Mouse (Mus musculus): ENCODE measurements around the gene Zfp831. TPM values are rescaled to one million over a fixed set of nuclear protein-coding genes. Genes with fewer than 3 reads are reported as not detected.

The Zfp831 gene
- total RNA-seq, 1 experiment from 2014 or later = 0.19 TPM

DNA sequence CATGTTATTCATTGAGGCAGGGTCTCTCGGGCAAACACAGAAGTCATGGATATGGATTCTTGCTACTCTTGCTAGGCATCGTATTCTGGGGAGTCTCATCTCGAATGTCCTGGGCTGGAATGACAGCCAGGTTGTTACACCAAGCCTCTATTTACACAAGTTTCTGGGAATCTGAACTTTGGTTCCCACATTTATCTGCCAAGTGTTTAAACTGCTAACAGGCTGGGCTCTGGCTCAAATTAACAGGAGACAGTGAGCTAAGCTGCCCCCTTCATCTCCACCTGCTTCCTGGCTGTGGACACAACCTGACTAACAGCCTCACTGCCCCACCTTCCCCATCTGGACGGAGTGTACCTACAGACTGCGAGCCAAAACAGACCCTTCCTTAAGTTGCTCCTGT lies 88.6 kb downstream of the Zfp831 start:
- DNase-seq = no peak

DNA sequence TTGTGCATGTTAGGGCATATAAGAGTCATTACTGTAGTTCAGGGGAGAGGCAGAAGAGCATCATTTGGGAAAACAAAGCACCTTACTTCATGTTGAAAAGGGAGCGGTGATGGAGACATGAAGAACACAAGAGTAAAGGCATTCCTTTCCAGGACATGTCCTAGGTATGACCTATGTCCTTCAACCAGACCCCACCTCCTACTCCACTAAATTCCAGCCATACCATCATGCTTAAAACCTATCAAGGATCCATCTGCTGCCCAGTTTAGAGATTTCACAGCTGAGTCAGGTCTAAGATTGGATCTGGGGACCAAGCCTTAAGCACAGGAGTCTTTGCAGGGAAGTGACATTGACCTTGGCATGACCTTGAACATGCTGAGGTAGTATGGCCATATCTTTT lies 91.9 kb downstream of the Zfp831 start:
- DNase-seq = no peak

DNA sequence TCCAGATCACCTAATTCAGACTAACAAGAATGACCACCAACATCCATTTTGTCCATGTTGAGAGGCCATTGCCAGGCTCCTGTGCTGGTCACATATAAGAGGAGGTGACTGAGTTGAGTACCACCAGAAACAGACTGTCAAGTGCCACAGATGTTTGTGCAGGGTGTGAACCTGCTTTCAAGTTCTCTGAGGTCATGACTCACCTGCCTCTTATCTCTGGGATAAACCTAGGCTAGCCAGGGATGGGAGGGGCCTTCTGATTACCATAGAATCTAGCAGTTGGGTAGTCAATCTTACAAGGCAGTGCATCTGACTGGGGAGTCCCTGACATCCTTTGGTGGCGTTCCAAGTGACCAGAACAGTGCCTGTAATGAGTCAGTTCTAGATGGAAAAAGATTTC lies 103.8 kb downstream of the Zfp831 start:
- no peak for DNase-seq

DNA sequence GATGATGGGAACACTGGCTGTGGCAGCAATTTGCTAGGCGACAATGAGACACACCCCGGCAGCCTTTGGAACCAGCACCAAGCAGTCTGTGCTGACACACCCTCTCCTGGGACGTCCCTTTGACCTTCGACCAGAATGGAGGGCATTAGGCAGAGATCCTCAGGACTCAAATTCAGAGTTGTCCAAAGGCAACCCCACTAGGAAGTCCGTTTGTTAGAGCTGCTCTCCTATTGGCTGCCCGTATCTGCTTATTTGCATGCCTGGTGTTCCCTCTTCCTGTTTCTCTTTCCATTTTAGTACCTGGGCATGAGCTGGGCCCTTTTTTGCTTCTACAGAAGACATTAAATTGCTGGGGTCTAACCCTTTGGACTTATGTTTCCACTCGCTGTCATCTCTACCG lies 105.0 kb downstream of the Zfp831 start:
- no peak for DNase-seq

DNA sequence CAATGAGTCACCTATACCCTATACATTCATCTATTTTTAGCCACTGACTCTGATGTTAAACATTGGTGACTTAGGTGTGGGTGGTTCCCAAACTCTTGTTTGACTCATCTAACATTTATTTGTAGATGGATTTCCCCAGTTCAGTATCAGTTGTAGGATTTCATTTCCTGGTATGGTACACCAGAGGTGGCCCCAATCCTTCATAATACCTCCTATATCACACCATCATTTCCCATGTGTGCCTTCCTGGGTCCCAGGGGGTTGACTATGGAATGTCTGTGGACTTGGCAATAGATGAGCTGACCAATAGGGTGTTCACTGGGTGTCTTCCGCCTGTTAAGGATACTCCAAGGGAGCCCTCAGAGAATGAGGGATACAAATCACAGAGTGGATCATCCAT lies 109.9 kb downstream of the Zfp831 start:
- DNase-seq = no peak

DNA sequence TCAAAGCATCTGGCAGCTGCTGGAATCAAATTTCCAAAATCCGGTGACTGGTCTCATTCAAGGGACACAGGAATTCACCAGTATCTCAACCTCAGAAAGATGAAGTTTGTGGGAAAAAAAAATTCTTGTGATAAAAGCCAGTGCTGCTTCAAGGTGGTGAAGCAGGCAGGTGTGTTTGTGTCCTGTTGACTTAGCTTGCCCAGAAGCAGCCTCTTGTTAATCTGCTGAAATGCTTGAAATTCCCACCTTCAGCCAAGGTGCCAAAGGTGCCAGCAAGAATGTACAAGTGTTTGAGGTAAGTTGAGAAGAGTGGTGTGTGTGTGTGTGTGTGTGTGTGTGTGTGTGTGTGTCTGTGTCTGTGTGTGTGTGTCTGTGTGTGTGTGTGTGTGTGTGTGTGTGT lies 110.9 kb downstream of the Zfp831 start:
- no peak for DNase-seq

DNA sequence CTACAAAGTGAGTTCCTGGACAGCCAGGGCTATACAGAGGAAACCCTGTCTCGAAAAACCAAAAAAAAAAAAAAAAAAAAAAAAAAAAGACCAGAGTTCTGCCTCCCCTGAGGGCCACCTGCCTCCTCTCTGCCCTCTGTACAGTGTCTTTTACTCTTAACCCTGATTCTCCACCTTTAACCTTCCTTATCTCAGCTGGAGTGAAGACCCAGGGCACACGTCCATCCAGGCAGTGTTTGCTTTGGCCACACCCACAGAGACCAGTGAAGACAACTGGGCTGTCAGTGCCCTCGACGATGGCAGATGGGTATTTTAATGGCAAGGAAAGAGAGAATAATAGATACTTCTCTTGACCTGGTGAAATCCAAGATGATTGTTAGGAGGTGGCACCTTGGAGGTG lies 115.9 kb downstream of the Zfp831 start:
- no peak for DNase-seq

Other genes starting within 250 kb of the Zfp831 start
- gene Nelfcd, start 227.7 kb upstream of the Zfp831 start, total RNA-seq (2021) = 51.5 and 63.4 TPM in 2 replicates
- gene Ctsz, start 204.5 kb upstream of the Zfp831 start, total RNA-seq (2021) = 154 and 160 TPM in 2 replicates
- 1.0 and 2.7 TPM in 2 replicates for gene Tubb1, start 192.8 kb upstream of the Zfp831 start, total RNA-seq (2021)
- 463 and 499 TPM in 2 replicates for gene Atp5e, start 179.4 kb upstream of the Zfp831 start, total RNA-seq (2021)
- 177 and 185 TPM in 2 replicates for gene Prelid3b, start 170.5 kb upstream of the Zfp831 start, total RNA-seq (2021)
- 14.7 and 15.2 TPM in 2 replicates for gene Edn3, start 117.1 kb downstream of the Zfp831 start, total RNA-seq (2021)